Mouse (Mus musculus) intestine, postnatal 0 days (tissue): ENCODE data around the gene Mkrn2os. TPM values are rescaled to one million over a fixed set of nuclear protein-coding genes. Genes with fewer than 3 reads are reported as not detected.

Source experiments
- ATAC-seq: fragments of 200-750 bp; cut with Nextera tagmentation; 2 replicates; pipeline ENCODE4 v1.8.0; 2017; ENCODE audit warnings: mild to moderate bottlenecking, moderate TSS enrichment, moderate library complexity
- H3K27ac ChIP-seq: fragments of 300-500 bp; sonication (generic); 2 replicates; pipeline ENCODE4 v1.5.1; 2014; ENCODE audit warnings: mild to moderate bottlenecking, low read depth, low read length, moderate library complexity
- H3K27me3 ChIP-seq: fragments of 300-500 bp; sonication (generic); replicated peaks from 2 replicates; pipeline ENCODE4 v1.6.1; 2014; ENCODE audit warnings: low read length, mixed read lengths; ENCODE audit not compliant: control insufficient read depth, insufficient read depth
- H3K36me3 ChIP-seq: fragments of 300-500 bp; sonication (generic); 2 replicates; pipeline ENCODE4 v1.6.1; 2014; ENCODE audit warnings: mild to moderate bottlenecking, moderate library complexity; ENCODE audit not compliant: control insufficient read depth, insufficient read depth
- H3K4me1 ChIP-seq: fragments of 300-500 bp; sonication (generic); replicated peaks from 2 replicates; pipeline ENCODE4 v1.6.1; 2014; ENCODE audit warnings: antibody characterized with exemption, low read length, mixed read lengths; ENCODE audit not compliant: control insufficient read depth, insufficient read depth
- H3K4me2 ChIP-seq: fragments of 300-500 bp; sonication (generic); replicated peaks from 2 replicates; pipeline ENCODE4 v1.6.1; 2014; ENCODE audit warnings: low read depth, mild to moderate bottlenecking, moderate library complexity
- H3K4me3 ChIP-seq: fragments of 300-500 bp; sonication (generic); 2 replicates; pipeline ENCODE4 v1.5.1; 2014; ENCODE audit warnings: low read depth, low read length
- H3K9ac ChIP-seq: fragments of 300-500 bp; sonication (generic); 2 replicates; pipeline ENCODE4 v1.6.1; 2014; ENCODE audit warnings: mild to moderate bottlenecking, low read depth, low read length
- H3K9me3 ChIP-seq: fragments of 300-500 bp; sonication (generic); 2 replicates; pipeline ENCODE4 v1.6.1; 2016; ENCODE audit warnings: mixed run types; ENCODE audit not compliant: control insufficient read depth
- CTCF ChIP-seq: sonication (generic); IDR thresholded peaks from 2 replicates; pipeline ENCODE4 v1.5.1; 2016; ENCODE audit warnings: low read depth, mild to moderate bottlenecking, control low read depth, antibody characterized with exemption, moderate library complexity
- WGBS: fragments of 180-500 bp; shearing (Covaris S2); extraction: QIAGEN DNeasy Blood & Tissue Kit; methylation state at CpG from one replicate; pipeline ENCODE4 v1.1.7; 2014; 5-methylcytosine and 5-hydroxymethylcytosine counted together
- polyA plus RNA-seq: library from polyadenylated mRNA; unstranded; fragments of >200 nt; fragmentation: Nextera tagmentation; extraction: Ambion mirVana; gene quantifications from 2 replicates; pipeline ENCODE4 v1.2.1, GENCODE M21; 2015

The Mkrn2os gene
- polyA plus RNA-seq, 1 experiment from 2014 or later: 107 TPM

DNA sequence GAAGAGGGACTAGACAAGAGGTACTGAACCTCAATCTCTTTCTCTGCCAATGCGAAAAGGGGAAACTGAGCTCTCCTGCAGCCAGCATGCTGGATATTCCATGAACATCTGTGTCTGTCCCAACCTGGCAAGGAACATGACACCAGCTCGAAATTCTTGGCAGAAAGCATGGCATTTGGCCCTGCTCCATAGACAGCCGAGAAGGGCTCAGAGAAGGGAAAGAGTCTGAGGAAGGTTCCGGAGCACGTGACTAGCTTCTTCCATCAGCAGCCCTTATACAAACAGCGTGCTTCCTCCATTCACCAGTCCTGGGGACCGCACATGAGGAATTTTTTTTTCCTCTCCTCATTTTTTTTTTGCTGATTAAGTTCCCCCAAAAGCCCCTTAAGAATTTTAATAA lies 57.8 kb downstream of the Mkrn2os start:
- TF ChIP-seq CTCF: no peak
- WGBS: 60% methylated on average over 7 of the region's 7 CpGs
- H3K9ac ChIP-seq: no peak overlapping the region
- no peaks in the 10 kb centered on the region for H3K9me3 ChIP-seq
- no peaks in the 10 kb centered on the region for H3K36me3 ChIP-seq
- 0 out of 2 replicates have a peak, but pooled peaks cover 6% of the 10 kb centered on the region for H3K4me1 ChIP-seq
- H3K4me3 ChIP-seq: no peak overlapping the region
- no peak overlapping the region for H3K27ac ChIP-seq
- no peaks in the 10 kb centered on the region for H3K27me3 ChIP-seq
- ATAC-seq: no peak
- H3K4me2 ChIP-seq: no peak overlapping the region

Other genes with a start within 250 kb of the Mkrn2os start
- 17.8 and 20.5 TPM in 2 replicates for gene Pparg, start 231.6 kb downstream of the Mkrn2os start, polyA plus RNA-seq
- gene Tsen2, start 47.9 kb downstream of the Mkrn2os start, polyA plus RNA-seq: 5.8 and 6.3 TPM in 2 replicates
- gene Mkrn2, start 9.3 kb upstream of the Mkrn2os start, polyA plus RNA-seq: 13.4 and 14.5 TPM in 2 replicates
- gene Raf1, start 84.1 kb upstream of the Mkrn2os start, polyA plus RNA-seq: 64.9 and 66.4 TPM in 2 replicates
- gene Tmem40, start 169.8 kb upstream of the Mkrn2os start, polyA plus RNA-seq: 0.17 and 0.43 TPM in 2 replicates
- gene Cand2, start 182.0 kb upstream of the Mkrn2os start, polyA plus RNA-seq: 2.2 and 2.4 TPM in 2 replicates
- gene Rpl32, start 216.2 kb upstream of the Mkrn2os start, polyA plus RNA-seq: 1,370 and 1,375 TPM in 2 replicates
- gene Efcab12, start 245.8 kb upstream of the Mkrn2os start, polyA plus RNA-seq: 0.05 and 0.18 TPM in 2 replicates